Mouse (Mus musculus) left cerebral cortex, adult 6 months (tissue): ENCODE results near the gene Spryd3. TPM values are rescaled to one million over a fixed set of nuclear protein-coding genes. Genes with fewer than 3 reads are reported as not detected.

Experiments used
- long read RNA-seq, 2 experiments: library from polyadenylated mRNA; unstranded; transcript quantifications; one replicate each; pipeline ENCODE4 v2.0.0; 2019 to 2020
- polyA plus RNA-seq: library from polyadenylated mRNA; unstranded; fragments of <200 nt; fragmentation: Nextera tagmentation; gene quantifications from 2 replicates; pipeline ENCODE4 v1.2.3, GENCODE M21; 2021

Gene Spryd3
- 30.7 and 78.8 TPM in 2 replicates for polyA plus RNA-seq
- long read RNA-seq, experiment 1, transcript Spryd3-203 (11 exons, 2,456 nt), result major isoform, 384 of 433 reads
- long read RNA-seq, experiment 1, partial matches to known transcripts, result 32 of 433 reads
- long read RNA-seq, experiment 1, other reads (novel, unspliced or antisense), result 17 of 433 reads
- long read RNA-seq, experiment 2, transcript Spryd3-203 (11 exons, 2,456 nt), result major isoform, 19 of 36 reads
- long read RNA-seq, experiment 2, partial matches to known transcripts, result 16 of 36 reads
- long read RNA-seq, experiment 2, other reads (novel, unspliced or antisense), result 1 of 36 reads

GRCm38 (mm10) chr15:102136129-102136758 lies at the start of gene Spryd3:
Spryd3 (minus strand) TSS chr15:102136234.

GRCm38 (mm10) chr15:102150301-102151135 lies 14.5 kb upstream of the Spryd3 start, which contains the start of gene Soat2:
Soat2 (plus strand) TSS chr15:102150526.

GRCm38 (mm10) chr15:102144274-102144711 lies 8.3 kb upstream of the Spryd3 start, which contains the start of gene Igfbp6:
Igfbp6 (plus strand) TSS chr15:102144362.

GRCm38 (mm10) chr15:102100161-102100981 lies 35.7 kb downstream of the Spryd3 start, which contains the start of gene Tns2:
Tns2 (plus strand) TSS chr15:102100413.

GRCm38 (mm10) chr15:102073559-102074069 lies 62.4 kb downstream of the Spryd3 start, which contains the start of gene Eif4b:
Eif4b (plus strand) TSS chr15:102073773.

Other genes with a start within 250 kb of the Spryd3 start
- gene Krt76, start 243.3 kb downstream of the Spryd3 start, polyA plus RNA-seq, result not detected in 2 replicates
- not detected in 2 replicates for gene Krt4, start 211.5 kb downstream of the Spryd3 start, polyA plus RNA-seq
- gene Krt79, start 195.9 kb downstream of the Spryd3 start, polyA plus RNA-seq, result 0.12 TPM in 1 of 2 replicates, not detected in the other
- not detected in 2 replicates for gene Krt78, start 181.9 kb downstream of the Spryd3 start, polyA plus RNA-seq
- 0.09 and 0.16 TPM in 2 replicates for gene Krt8, start 131.8 kb downstream of the Spryd3 start, polyA plus RNA-seq
- 0.41 and 1.1 TPM in 2 replicates for gene Krt18, start 108.1 kb downstream of the Spryd3 start, polyA plus RNA-seq
- 63.4 and 70.1 TPM in 2 replicates for gene Eif4b, start 62.5 kb downstream of the Spryd3 start, polyA plus RNA-seq
- 4.7 and 7.1 TPM in 2 replicates for gene Tns2, start 35.8 kb downstream of the Spryd3 start, polyA plus RNA-seq
- gene Igfbp6, start 8.1 kb upstream of the Spryd3 start, polyA plus RNA-seq, result 189 and 214 TPM in 2 replicates
- gene Soat2, start 14.3 kb upstream of the Spryd3 start, polyA plus RNA-seq, result 0.05 and 0.12 TPM in 2 replicates
- 5.6 and 12.1 TPM in 2 replicates for gene Zfp740, start 67.0 kb upstream of the Spryd3 start, polyA plus RNA-seq
- 17.3 and 23.7 TPM in 2 replicates for gene Csad, start 68.5 kb upstream of the Spryd3 start, polyA plus RNA-seq
- 0.84 and 1.1 TPM in 2 replicates for gene Itgb7, start 95.7 kb upstream of the Spryd3 start, polyA plus RNA-seq
- gene Rarg, start 121.3 kb upstream of the Spryd3 start, polyA plus RNA-seq, result 1.8 and 2.6 TPM in 2 replicates
- gene Gm9918, start 134.3 kb upstream of the Spryd3 start, polyA plus RNA-seq, result not detected in 2 replicates
- 27.4 and 84.9 TPM in 2 replicates for gene Mfsd5, start 143.2 kb upstream of the Spryd3 start, polyA plus RNA-seq
- gene Espl1, start 160.0 kb upstream of the Spryd3 start, polyA plus RNA-seq, result 0.29 and 1.3 TPM in 2 replicates
- gene Pfdn5, start 189.9 kb upstream of the Spryd3 start, polyA plus RNA-seq, result 1,254 and 1,594 TPM in 2 replicates
- 60.7 and 68.7 TPM in 2 replicates for gene Myg1, start 195.5 kb upstream of the Spryd3 start, polyA plus RNA-seq
- gene Aaas, start 214.5 kb upstream of the Spryd3 start, polyA plus RNA-seq, result 13.0 and 15.3 TPM in 2 replicates
- 0.74 and 0.84 TPM in 2 replicates for gene Sp7, start 230.9 kb upstream of the Spryd3 start, polyA plus RNA-seq